Mouse (Mus musculus) spleen, adult 2 months (tissue): ENCODE results near the gene Olfr64.

Source experiments
- CTCF ChIP-seq: fragments of 200-500 bp; IDR thresholded peaks from 2 replicates; pipeline ENCODE4 v1.5.1; 2011; ENCODE audit warnings: mild to moderate bottlenecking, inconsistent platforms; ENCODE audit not compliant: insufficient read depth, insufficient read length, insufficient replicate concordance; ENCODE audit errors: extremely low read depth
- POLR2A ChIP-seq: fragments of 200-500 bp; IDR thresholded peaks from 2 replicates; pipeline ENCODE4 v1.6.1; 2011; ENCODE audit warnings: low read depth, low read length, inconsistent platforms

- TF ChIP-seq CTCF (peak; percentile 64; the same call in 1 of the 2 replicates), POLR2A (no peak)
Measured at GRCm38 (mm10) chr7:103942730-103943129, 48.4 kb upstream of the Olfr64 start.
